Mouse (Mus musculus) induced T-regulatory cell, adult 2 months (primary cell): ENCODE results near the gene Zfp12.

Source experiments
- DNase-seq: peaks from one replicate; pipeline ENCODE4 v3.0.0-alpha.2; 2012; ENCODE audit warnings: low read depth

Gene Zfp12

DNA sequence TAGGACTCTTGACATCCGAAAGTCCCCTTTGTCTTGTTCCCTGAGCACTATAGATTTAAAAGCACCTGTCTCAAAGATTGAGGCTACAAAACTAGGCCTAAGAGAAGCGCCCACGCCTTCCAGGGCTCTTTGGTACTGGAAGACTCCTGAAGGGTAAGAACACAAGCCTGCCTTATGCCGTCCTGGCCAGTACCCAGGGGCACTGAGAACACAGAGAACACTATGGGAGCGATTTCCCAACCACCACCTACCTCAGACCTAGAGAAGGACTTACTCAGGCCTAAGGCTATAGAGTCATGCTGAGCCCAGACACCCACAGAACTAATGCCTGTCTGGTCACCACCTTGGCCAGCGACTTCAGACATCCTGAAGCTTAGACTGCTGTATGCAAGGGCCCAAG is 31.8 kb downstream of the Zfp12 start:
- no peak for DNase-seq

- no peak for DNase-seq
Observed at GRCm38 (mm10) chr5:143268985-143269362, 34.0 kb downstream of the Zfp12 start.

GRCm38 (mm10) chr5:143269363-143270150 is 34.6 kb downstream of the Zfp12 start, which contains the start of gene Zfp316:
Gene Zfp316 (minus strand): TSS chr5:143270022.
- peak; percentile 64 for DNase-seq

- DNase-seq = no peak
Observed at GRCm38 (mm10) chr5:143270151-143270519, 35.2 kb downstream of the Zfp12 start.

DNA sequence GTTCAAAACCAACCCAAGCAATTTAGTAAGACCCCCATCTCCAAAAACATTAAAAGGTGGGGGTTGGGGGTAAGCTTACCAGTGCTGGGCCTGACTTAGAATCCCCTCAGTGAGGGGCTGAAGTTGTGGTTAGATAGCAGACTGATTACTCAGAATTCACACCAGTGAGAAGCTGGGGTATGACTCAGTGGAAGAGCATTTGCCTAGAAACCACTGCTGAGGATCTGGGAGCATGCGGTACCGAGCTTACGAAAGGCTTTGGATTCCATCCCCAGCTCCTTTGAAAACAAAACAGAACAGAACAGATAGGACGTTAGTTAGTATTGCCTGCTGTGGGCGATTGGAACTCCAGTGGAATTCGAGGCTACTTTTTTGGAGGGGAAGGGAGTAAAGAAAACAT is 36.7 kb downstream of the Zfp12 start:
- DNase-seq = no peak

- DNase-seq = no peak
Observed at GRCm38 (mm10) chr5:143272108-143272507, 37.1 kb downstream of the Zfp12 start.

GRCm38 (mm10) chr5:143272540-143273330 is 37.8 kb downstream of the Zfp12 start:
- DNase-seq = no peak

DNA sequence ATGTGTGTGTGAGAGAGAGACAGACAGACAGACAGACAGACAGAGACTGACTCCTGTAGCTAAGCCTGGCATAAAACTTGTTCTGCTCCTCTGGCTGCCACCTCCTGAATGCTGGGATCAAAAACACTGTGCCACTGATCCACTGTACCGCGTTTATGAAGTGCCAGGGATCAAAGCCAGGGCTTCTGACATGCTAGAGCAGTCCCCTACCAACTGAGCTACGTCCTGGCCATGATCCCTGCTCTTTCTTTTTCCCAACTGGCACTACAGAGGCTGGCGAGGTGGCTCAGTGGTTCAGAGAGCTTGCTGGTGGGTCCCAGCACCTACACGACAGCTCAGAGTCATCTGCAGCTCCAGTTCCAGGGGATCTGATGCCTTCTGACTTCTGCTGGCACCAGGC is 40.8 kb downstream of the Zfp12 start:
- no peak for DNase-seq

DNA sequence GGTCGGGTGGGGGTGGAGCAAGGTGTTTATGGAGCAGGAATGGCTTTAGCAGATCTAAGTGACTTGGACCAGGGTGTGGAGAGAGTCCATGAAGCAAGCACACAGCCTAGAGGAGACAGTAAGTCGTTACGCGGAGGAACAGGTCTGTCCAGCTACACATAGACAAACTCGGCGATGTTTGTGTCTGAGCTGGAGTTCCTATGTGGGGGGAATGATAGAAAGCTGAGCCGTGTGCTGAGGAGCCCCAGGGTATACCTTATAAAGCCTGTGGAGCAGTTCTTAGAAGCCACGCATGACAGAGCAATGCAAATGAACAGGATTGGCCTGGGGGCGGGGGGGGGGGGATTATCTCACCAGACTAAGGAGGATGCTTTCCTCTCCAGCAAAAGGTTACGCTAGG is 44.3 kb downstream of the Zfp12 start:
- no peak for DNase-seq

- no peak for DNase-seq
Observed at GRCm38 (mm10) chr5:143284762-143285161, 49.8 kb downstream of the Zfp12 start.

GRCm38 (mm10) chr5:143287774-143288328 is 52.9 kb downstream of the Zfp12 start:
- peak; percentile 47 for DNase-seq

GRCm38 (mm10) chr5:143288378-143288911 is 53.5 kb downstream of the Zfp12 start:
- no peak for DNase-seq

GRCm38 (mm10) chr5:143289299-143289698 is 54.3 kb downstream of the Zfp12 start:
- no peak for DNase-seq

GRCm38 (mm10) chr5:143292879-143293278 is 57.9 kb downstream of the Zfp12 start:
- no peak for DNase-seq

GRCm38 (mm10) chr5:143293404-143293803 is 58.4 kb downstream of the Zfp12 start, which contains the start of gene Zfp853:
Gene Zfp853 (minus strand): TSS chr5:143293623.
- DNase-seq = no peak

GRCm38 (mm10) chr5:143294862-143295261 is 59.9 kb downstream of the Zfp12 start:
- DNase-seq = peak; percentile 40

DNA sequence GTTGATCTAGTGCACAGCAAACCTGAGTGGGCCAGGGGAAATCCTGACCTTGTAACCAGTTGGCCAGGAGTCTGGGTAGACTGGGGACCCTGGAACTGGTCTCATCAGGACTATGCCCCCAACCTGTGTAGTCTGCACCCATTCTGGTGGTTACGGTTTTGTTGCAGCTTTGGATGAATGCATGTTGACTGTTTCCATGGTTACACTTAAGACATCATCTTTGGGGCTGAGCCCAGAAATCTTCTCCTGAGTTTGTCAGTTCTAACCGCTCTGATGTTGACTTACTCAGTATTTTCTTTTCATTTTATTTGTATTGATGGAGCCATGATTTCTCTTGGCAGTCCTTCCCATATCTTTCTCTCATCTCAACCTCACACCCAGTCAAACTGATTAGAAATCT is 60.4 kb downstream of the Zfp12 start:
- DNase-seq = no peak

DNA sequence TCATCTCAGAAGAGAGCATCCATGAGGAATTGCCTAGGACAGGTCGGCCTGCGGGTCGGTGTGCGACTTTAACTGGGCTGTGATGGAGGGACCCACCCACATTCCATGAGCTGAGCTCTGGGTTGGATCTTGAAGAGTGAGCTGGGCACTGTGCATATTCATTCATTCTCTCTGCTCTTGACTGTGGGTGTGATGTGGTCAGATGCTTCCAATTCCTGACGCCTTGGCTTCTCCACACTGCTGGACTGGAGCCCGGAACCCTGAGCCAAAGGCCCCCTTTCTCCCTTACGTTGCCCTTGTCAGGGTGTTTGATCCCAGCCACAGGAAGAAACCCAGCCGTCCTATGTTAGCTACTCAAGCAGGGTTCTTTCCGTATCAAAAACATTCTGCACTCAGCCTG is 63.0 kb downstream of the Zfp12 start:
- no peak for DNase-seq

- DNase-seq = peak; percentile 34
Observed at GRCm38 (mm10) chr5:143298391-143298790, 63.4 kb downstream of the Zfp12 start.
